Mouse (Mus musculus): Measurements from ENCODE around the gene Zbtb8os. TPM values are rescaled to one million over a fixed set of nuclear protein-coding genes. Genes with fewer than 3 reads are reported as not detected.
A peak's percentile ranks its signal among the peaks of the same experiment; 100 is the strongest.

The Zbtb8os gene
- total RNA-seq (2021), result 10 to 100 TPM; 21.9 to 22.1 TPM

GRCm38 (mm10) chr4:129335216-129336074 is at the start of gene Zbtb8os, which contains the start of gene Rbbp4:
TSS of gene Zbtb8os (plus strand) at chr4:129335695.
TSS of gene Rbbp4 (minus strand) at chr4:129335370.
- peak; percentile 97 to 99 for DNase-seq
- intact Hi-C loops (cut with DNase I), result no loop called here

- intact Hi-C loops (cut with DNase I), result no loop called here
- DNase-seq, result peak; percentile 41 to 57
Measured at GRCm38 (mm10) chr4:129286001-129286682, 49.4 kb upstream of the Zbtb8os start.

- peak; percentile 38 to 54 for DNase-seq
- intact Hi-C loops (cut with DNase I), result no loop called here
Measured at GRCm38 (mm10) chr4:129286683-129287471, 48.6 kb upstream of the Zbtb8os start.

GRCm38 (mm10) chr4:129287472-129287981 is 48.0 kb upstream of the Zbtb8os start, which contains the start of gene Sync:
TSS of gene Sync (plus strand) at chr4:129287617.
- peak; percentile 71 to 75 for DNase-seq
- intact Hi-C loops (cut with DNase I), result no loop called here

- peak; percentile 53 to 63 for DNase-seq
- intact Hi-C loops (cut with DNase I), result no loop called here
Measured at GRCm38 (mm10) chr4:129288067-129288466, 47.4 kb upstream of the Zbtb8os start.

GRCm38 (mm10) chr4:129289671-129290070 is 45.8 kb upstream of the Zbtb8os start:
- no peak for DNase-seq
- intact Hi-C loops (cut with DNase I), result no loop called here

- no peak for DNase-seq
- intact Hi-C loops (cut with DNase I), result no loop called here
Measured at GRCm38 (mm10) chr4:129292831-129293230, 42.7 kb upstream of the Zbtb8os start.

- intact Hi-C loops (cut with DNase I), result no loop called here
Measured at GRCm38 (mm10) chr4:129293702-129294101, 41.8 kb upstream of the Zbtb8os start.

GRCm38 (mm10) chr4:129295188-129295587 is 40.3 kb upstream of the Zbtb8os start:
- intact Hi-C loops (cut with DNase I), result no loop called here
- DNase-seq, result no peak

More at GRCm38 (mm10) chr4:129293702-129294101, 41.8 kb upstream of the Zbtb8os start:
- no peak for DNase-seq

- DNase-seq, result peak in 1 of 2 experiments; percentile 17
- intact Hi-C loops (cut with DNase I), result no loop called here
Measured at GRCm38 (mm10) chr4:129296066-129296465, 39.4 kb upstream of the Zbtb8os start.

GRCm38 (mm10) chr4:129297724-129298123 is 37.8 kb upstream of the Zbtb8os start:
- DNase-seq, result no peak
- intact Hi-C loops (cut with DNase I), result no loop called here

GRCm38 (mm10) chr4:129299121-129299520 is 36.4 kb upstream of the Zbtb8os start:
- intact Hi-C loops (cut with DNase I), result no loop called here

GRCm38 (mm10) chr4:129303401-129303800 is 32.1 kb upstream of the Zbtb8os start:
- intact Hi-C loops (cut with DNase I), result no loop called here
- no peak for DNase-seq

More at GRCm38 (mm10) chr4:129299121-129299520, 36.4 kb upstream of the Zbtb8os start:
- no peak for DNase-seq

- no peak for DNase-seq
- intact Hi-C loops (cut with DNase I), result no loop called here
Measured at GRCm38 (mm10) chr4:129303816-129304215, 31.7 kb upstream of the Zbtb8os start.

- intact Hi-C loops (cut with DNase I), result no loop called here
- DNase-seq, result no peak
Measured at GRCm38 (mm10) chr4:129304306-129304705, 31.2 kb upstream of the Zbtb8os start.

- intact Hi-C loops (cut with DNase I), result no loop called here
- DNase-seq, result no peak
Measured at GRCm38 (mm10) chr4:129307936-129308335, 27.6 kb upstream of the Zbtb8os start.

- intact Hi-C loops (cut with DNase I), result no loop called here
- no peak for DNase-seq
Measured at GRCm38 (mm10) chr4:129313886-129314285, 21.6 kb upstream of the Zbtb8os start.

GRCm38 (mm10) chr4:129320876-129321275 is 14.6 kb upstream of the Zbtb8os start:
- intact Hi-C loops (cut with DNase I), result no loop called here

GRCm38 (mm10) chr4:129322042-129322441 is 13.5 kb upstream of the Zbtb8os start:
- intact Hi-C loops (cut with DNase I), result no loop called here
- DNase-seq, result no peak

More at GRCm38 (mm10) chr4:129320876-129321275, 14.6 kb upstream of the Zbtb8os start:
- DNase-seq, result no peak

GRCm38 (mm10) chr4:129323491-129323890 is 12.0 kb upstream of the Zbtb8os start:
- intact Hi-C loops (cut with DNase I), result no loop called here
- DNase-seq, result no peak
